Mouse (Mus musculus) C2C12 (cell line): Measurements from ENCODE around the gene Spem2.

Source experiments
- CTCF ChIP-seq: IDR thresholded peaks from one replicate; pipeline ENCODE4 v1.5.1; 2011; ENCODE audit not compliant: control insufficient read depth, insufficient read depth, insufficient read length
- MAX ChIP-seq: IDR thresholded peaks from one replicate; pipeline ENCODE4 v1.6.1; 2011; ENCODE audit warnings: mild to moderate bottlenecking, control low read depth
- MYOD1 ChIP-seq: IDR thresholded peaks from one replicate; pipeline ENCODE4 v1.6.1; 2011; ENCODE audit warnings: low read depth; ENCODE audit not compliant: control insufficient read depth, insufficient read length
- MYOG ChIP-seq: IDR thresholded peaks from one replicate; pipeline ENCODE4 v1.6.1; 2011; ENCODE audit not compliant: control insufficient read depth, insufficient read length; ENCODE audit errors: extremely low read depth

DNA sequence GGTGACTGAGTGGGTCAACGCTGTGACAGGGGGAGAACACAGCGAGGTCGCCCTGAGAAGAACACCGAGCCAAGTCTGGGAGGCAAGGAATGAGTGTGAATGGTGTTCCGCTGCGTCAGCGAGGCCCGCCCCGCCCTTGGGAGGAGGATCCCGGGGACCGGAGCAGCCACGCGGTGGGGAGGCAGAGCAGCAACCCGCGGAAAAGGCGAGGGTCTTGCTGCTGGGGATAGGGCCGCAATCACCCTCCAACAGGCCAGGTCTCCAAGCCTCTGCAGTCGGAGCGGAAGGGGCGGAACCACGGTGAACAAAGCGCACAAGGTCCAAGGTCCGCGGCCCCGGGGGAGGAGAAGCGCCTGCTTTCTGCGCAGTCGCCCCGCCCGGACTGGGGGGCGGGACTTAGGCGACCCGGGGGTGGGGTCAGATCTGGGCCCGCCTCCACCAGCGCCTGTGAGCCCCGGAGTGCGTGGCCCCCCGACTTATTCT lies 28.0 kb upstream of the Spem2 start, which contains the start of gene Plscr3:
- TF ChIP-seq MAX (peak; percentile 90), CTCF (no peak), MYOG (no peak), MYOD1 (no peak)
